Mouse (Mus musculus) CD4-positive, CD25-positive, alpha-beta regulatory T cell, adult 4 months (primary cell): ENCODE data around the gene Egfem1. TPM values are rescaled to one million over a fixed set of nuclear protein-coding genes. Genes with fewer than 3 reads are reported as not detected.

Experiments
- ATAC-seq: one replicate; pipeline ENCODE4 v1.8.0; 2017
- polyA plus RNA-seq, 2 experiments: library from polyadenylated mRNA; unstranded; fragments of 100-300 nt; shearing (Covaris generic); gene quantifications; one replicate each; pipeline ENCODE4 v1.2.1; 2017

Gene Egfem1
- polyA plus RNA-seq, 2 experiments from 2014 or later = not detected

- ATAC-seq = no peak
These were observed 526.9 kb downstream of the Egfem1 start for GRCm38 (mm10) chr3:29608713-29609112.

GRCm38 (mm10) chr3:29609174-29609573 lies 527.4 kb downstream of the Egfem1 start:
- ATAC-seq = no peak

GRCm38 (mm10) chr3:29619586-29619985 lies 537.8 kb downstream of the Egfem1 start:
- no peak for ATAC-seq

- ATAC-seq = no peak
These were observed 558.0 kb downstream of the Egfem1 start for GRCm38 (mm10) chr3:29639819-29640218.

GRCm38 (mm10) chr3:29666796-29667195 lies 585.0 kb downstream of the Egfem1 start:
- no peak for ATAC-seq

- no peak for ATAC-seq
These were observed 607.8 kb downstream of the Egfem1 start for GRCm38 (mm10) chr3:29689367-29690285.

GRCm38 (mm10) chr3:29701126-29701525 lies 619.3 kb downstream of the Egfem1 start:
- no peak for ATAC-seq

GRCm38 (mm10) chr3:29706816-29707215 lies 625.0 kb downstream of the Egfem1 start:
- ATAC-seq = no peak

- ATAC-seq = no peak
These were observed 625.6 kb downstream of the Egfem1 start for GRCm38 (mm10) chr3:29707467-29707866.

GRCm38 (mm10) chr3:29726376-29726967 lies 644.6 kb downstream of the Egfem1 start:
- no peak for ATAC-seq

- no peak for ATAC-seq
These were observed 648.4 kb downstream of the Egfem1 start for GRCm38 (mm10) chr3:29730062-29730760.

GRCm38 (mm10) chr3:29731509-29731908 lies 649.7 kb downstream of the Egfem1 start:
- no peak for ATAC-seq

- no peak for ATAC-seq
These were observed 650.8 kb downstream of the Egfem1 start for GRCm38 (mm10) chr3:29732626-29733025.

GRCm38 (mm10) chr3:29734251-29734650 lies 652.4 kb downstream of the Egfem1 start:
- no peak for ATAC-seq

GRCm38 (mm10) chr3:29739292-29739691 lies 657.5 kb downstream of the Egfem1 start:
- no peak for ATAC-seq

Other genes starting within 250 kb of the Egfem1 start
- not detected for gene Gm1527, start 189.4 kb upstream of the Egfem1 start, polyA plus RNA-seq